Mouse (Mus musculus) right cerebral cortex, postnatal 14 days (tissue): ENCODE measurements around the gene Lrp10.
A peak's percentile ranks its signal among the peaks of the same experiment; 100 is the strongest.

Experiments used
- DNase-seq: peaks from one replicate; pipeline ENCODE4 v3.0.0; 2022

The Lrp10 gene

DNA sequence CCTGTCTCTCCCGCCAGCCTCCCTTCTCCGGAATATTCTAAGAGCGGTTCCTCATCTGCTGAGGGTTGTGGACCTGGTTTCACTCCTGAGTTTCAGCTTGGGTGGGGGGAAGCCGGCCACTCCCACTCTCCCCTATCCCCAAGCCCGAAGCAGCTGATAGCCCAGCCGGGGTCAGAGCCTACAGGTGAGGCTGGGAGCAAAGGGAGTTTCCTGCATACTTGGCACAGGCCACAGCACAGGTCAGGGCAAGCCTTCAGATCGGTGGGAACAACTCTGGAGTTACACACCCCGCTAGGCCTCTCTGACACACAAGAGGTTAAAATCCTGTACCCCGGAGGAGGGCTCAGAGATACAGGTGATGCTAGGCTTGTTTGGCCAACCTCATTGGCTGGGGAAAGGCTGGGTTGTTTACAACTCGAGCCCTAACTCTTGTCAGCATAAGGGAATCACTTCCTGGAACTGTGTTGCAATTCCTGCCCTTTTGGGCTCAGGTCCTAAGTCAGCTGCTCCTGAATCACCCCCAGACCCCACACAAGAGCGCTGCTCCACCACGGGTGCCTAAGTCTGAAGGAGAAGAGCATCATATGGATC is 29.9 kb upstream of the Lrp10 start:
- DNase-seq: no peak

DNA sequence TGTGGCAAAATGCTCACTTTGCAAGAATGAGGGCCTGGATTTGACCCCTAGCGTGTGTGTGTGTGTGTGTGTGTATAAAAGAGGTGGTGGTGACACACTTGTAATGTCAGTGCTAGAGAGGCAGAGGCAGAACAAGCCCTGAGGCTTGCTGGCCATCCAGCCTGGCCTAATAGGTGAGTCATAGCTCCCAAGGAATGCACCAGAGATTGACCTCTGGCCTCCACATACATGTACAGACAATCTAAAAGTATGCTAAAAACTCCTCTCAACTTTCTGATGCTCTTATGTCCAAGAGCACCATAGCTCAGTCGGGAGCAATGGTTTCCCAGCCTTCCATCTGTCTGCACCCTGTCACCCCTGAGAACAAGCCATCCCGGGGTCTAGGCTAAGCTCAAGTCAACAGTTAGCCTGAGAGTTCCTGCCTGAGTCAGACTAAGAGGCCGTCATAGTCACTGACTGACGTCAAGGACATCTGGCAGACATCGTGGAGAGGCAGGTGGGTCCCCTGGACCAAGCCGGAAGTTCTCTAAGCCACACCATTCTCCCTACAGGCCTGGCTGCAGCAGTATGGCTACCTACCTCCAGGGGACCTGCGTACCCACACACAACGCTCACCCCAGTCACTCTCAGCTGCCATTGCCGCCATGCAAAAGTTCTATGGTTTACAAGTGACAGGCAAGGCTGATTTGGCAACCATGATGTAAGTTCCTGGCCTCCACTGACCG is 28.6 kb upstream of the Lrp10 start:
- no peak for DNase-seq

DNA sequence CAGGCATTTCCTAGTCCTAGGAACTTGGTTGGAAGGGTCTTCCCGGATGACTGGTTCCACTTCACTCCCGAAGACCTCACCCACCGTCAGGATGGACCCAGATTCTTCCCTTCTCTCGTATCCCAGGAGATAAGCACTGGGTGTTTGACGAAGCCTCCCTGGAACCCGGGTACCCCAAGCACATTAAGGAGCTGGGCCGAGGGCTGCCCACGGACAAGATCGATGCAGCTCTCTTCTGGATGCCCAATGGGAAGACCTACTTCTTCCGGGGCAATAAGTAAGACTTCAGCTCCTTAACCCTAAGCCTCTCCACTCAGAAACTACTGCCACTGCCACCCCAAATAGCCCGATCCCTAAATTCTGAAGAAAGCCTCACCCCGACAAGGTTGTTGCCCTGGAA is 24.8 kb upstream of the Lrp10 start:
- no peak for DNase-seq

DNA sequence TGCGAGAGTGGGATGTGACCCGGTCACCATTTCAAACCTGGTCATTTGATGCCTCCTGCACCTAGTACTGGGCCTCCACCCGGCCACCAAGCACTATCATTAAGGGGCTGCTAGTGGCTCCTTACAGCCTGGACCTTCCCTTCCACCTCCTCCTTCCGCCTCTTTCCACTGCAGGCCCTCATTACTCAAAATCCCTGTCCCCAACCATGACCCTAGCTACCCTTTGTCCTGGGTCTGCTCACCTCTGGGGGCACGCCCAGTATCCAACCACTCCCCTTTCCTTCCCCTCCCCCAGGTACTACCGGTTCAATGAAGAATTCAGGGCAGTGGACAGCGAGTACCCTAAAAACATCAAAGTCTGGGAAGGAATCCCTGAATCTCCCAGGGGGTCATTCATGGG is 24.3 kb upstream of the Lrp10 start:
- no peak for DNase-seq

DNA sequence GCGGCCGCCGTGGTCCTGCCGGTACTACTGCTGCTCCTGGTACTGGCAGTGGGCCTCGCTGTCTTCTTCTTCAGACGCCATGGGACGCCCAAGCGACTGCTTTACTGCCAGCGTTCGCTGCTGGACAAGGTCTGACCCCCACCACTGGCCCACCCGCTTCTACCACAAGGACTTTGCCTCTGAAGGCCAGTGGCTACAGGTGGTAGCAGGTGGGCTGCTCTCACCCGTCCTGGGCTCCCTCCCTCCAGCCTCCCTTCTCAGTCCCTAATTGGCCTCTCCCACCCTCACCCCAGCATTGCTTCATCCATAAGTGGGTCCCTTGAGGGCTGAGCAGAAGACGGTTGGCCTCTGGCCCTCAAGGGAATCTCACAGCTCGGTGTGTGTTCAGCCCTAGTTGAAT is 23.4 kb upstream of the Lrp10 start:
- DNase-seq: no peak

DNA sequence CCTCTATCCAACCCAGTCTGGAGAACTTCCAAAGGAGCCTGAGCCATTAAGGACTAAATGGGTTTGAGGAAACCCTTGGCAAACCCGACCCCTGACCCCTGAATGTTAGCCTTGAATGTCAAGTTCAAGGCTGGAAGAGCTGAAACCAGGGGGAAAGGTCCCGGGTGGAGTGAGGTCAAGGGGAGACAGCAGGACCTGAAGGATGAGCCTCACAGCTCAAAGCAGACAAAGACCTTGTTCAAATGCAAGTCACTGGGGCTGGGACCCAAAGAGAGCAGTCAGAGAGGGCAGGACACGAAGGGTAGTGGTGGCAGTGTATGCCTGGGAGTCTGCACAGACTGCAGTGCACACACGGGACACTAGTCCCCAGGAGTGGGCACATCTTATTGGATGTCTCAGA is 22.6 kb upstream of the Lrp10 start:
- DNase-seq: no peak

DNA sequence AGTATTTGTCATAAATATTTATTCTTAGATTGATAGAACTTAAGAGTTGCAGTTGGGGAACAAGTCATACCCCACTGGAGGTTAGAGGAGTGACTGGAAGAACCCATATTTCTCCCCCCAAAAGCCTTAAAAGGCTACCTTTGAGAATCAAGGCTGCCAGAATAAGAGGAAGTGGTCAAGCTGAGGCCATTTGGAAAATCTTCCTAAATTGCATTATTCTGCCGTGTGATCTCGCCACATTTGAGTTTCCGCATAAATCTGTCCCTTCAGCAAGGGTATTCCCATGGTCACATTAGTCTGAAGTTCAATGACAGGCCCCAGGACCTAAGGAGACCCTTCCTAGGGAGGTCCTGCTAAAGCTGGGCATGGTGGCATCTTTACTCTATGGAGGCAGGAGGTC is 21.4 kb upstream of the Lrp10 start:
- no peak for DNase-seq

DNA sequence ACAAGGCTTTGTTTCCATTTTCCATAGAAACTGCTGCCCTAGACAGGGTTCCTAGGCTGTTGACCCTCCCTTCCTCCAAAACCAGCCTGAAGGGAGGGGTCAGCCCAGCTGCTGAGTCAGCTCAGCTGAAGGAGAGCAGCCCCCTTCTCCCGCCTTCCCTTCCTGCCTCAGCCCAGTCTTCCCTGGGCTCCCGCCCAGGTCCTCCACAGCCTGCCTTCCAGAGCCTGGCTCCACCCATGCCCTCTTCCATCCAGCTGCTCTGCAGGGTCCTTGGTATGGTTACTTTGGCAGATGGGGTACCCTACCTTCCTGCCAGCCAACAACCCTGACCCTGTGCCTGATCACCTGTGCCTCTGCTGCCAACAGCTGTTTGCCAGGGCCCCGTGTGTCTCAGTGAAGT is 20.7 kb upstream of the Lrp10 start:
- no peak for DNase-seq

DNA sequence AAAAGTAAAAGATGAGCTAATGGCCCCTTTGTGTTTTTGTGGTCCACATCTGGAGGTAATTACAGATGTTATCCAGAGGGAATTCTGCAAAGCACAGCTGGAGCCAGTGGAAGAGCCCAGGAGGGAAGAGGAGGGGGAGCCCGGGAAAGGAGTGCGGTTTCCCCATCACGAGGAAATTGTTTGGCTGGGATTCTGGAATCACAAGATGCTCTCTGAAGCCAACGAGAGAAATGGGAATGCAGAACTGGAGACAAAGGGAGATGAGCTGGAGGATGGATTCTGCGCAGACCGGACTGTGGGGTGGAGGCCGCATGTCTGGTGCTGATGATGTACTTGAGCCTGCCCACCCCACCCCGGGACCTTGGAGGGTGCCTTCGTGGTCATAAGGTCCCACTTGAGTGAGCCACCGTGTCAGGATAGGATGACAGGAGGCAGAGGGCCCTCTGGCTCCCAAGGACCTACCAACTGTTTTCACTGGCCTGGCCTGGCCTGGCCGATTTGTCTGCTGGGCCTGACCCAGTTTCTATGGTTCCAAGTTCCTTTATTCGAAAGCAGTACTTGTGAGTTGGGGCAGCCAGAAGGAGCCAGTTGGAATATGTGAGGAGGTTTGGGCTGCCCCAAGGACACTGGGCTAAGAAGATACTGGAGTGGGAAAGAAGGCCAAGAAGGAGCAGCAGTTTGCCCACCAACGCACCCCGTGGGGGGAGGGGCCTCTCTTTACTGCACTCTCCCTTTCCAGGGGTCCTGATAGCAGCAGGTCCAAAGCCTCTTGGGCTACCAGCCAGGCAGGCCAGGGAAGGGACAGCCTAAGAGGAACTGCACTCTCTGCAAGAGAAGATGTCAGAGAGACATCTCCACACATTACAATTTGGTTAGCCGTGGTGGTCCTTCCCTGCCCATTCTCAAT is 20.0 kb upstream of the Lrp10 start:
- DNase-seq: no peak

DNA sequence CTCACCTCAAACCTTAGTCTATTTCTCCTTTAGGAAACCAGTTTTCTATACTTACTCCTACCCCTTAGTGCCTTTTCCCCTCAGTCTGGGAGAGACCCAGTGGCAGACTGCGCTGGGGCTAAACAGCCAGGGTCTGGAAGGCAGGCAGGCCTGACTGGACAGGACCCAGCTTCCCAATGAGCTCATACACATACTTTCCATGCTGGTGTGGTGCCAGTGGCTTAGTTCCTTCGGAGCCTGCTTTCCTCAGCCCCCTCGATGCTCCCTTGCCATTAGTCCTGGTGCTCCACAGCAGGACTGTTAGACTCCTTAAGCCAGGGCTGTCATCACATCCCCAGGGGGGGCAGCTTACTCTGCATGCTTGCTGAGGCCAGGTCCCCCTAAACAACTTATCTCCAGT is 18.5 kb upstream of the Lrp10 start:
- DNase-seq: no peak

DNA sequence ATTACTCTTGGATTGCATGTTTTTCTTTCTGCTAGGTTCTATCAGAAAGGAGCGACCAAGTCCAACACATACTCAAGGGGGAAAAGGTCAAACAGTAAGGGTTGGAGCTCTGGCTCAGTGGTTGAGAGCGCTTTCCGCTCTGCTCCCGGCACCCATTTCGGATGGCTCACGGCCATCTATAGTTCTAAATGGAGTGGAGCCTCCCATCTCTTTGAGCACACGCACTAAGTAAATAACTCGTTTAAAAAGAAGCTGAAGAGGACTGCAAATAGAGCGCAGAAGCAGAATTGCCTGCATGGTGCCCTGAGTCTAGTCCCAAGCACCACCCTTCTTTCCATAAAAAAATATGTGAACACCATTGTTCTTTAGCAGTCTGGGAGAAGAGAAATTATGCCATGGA is 10.4 kb upstream of the Lrp10 start:
- no peak for DNase-seq

DNA sequence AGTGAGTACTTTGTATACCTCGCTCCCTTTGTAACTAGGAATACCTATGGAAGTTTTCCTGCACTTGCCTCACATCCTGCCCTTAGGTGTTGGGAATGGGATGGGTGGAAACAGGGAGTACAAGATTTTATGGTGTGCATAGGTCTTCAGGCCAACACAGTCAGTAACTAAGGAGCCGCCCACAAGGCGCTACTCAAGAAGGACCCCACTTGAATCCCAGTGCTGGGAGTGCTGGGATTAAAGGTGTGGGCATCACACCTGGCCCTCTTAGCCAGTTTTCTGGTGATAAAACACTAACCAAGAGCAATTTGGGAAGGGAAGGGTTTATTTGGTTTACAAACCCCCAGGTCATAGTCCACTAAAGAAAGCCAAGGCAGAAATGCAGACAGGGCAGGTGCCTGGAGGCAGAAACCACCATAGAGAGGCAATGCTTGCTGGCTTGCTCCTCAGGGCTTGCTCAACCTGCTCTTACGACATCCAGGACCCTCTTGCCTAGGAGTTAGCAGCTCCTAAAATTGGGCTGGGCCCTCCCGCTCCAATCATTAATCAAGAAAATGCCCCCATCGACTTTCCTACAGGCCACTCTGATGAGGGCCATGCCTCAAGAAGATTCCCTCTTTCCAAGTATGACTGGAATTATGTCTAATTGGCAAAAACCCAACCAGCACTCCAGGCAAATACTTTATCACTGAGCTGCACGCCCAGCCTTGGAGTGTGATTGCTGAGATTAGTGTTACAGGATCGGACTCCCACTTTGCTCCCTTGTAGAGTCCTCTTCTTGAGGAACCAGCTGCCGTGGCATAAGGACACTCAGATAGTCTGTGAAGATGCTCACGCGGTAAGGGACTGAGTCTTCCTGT is 9.0 kb upstream of the Lrp10 start:
- no peak for DNase-seq

DNA sequence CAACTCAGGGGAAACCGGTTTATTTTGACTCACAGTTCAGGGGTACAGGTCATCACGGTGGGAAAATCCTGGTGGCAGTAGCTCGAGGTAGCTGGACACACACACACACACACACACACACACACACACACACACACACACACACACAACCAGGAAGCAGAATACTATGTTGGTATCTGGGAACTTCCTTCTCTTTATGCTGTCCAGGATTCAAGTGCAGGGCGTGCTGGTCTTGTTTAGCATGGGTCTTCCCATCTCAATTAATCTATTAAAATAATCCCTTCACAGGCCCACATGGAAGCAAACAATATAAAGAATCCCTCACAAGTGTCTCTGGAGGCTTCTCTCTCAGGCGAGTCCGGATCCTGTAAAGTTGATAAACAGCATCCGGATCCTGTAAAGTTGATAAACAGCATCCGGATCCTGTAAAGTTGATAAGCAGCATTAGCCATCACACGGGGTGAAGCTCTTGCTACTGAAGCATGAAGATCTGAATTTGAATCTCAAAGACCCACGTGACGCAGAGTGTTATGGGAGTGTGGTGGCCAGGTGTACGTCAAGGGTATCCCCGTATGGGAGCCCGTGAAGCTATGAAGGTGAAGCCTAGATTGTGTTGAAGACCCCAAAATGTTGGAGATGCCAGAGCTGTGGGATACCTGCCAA is 5.9 kb upstream of the Lrp10 start:
- DNase-seq: no peak

DNA sequence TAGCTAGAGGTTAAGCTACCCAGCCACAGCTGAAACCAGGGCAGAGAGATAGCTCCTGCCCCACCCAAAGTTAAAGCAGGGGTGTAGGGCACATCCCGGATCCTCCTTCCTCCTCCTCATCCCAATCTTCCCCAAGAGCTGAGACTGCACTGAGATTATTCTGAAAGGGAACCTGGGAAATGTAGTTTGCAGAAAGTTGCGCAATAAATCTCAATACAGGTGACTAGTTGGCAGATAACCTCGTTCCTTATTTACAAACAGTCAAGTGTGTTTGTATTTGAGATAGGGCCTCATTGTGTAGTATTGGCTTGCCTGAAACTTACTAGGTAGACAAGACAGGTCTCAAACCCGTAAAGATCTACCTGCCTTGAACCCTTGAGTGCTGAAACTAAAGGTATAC is 1.8 kb upstream of the Lrp10 start:
- DNase-seq: no peak

DNA sequence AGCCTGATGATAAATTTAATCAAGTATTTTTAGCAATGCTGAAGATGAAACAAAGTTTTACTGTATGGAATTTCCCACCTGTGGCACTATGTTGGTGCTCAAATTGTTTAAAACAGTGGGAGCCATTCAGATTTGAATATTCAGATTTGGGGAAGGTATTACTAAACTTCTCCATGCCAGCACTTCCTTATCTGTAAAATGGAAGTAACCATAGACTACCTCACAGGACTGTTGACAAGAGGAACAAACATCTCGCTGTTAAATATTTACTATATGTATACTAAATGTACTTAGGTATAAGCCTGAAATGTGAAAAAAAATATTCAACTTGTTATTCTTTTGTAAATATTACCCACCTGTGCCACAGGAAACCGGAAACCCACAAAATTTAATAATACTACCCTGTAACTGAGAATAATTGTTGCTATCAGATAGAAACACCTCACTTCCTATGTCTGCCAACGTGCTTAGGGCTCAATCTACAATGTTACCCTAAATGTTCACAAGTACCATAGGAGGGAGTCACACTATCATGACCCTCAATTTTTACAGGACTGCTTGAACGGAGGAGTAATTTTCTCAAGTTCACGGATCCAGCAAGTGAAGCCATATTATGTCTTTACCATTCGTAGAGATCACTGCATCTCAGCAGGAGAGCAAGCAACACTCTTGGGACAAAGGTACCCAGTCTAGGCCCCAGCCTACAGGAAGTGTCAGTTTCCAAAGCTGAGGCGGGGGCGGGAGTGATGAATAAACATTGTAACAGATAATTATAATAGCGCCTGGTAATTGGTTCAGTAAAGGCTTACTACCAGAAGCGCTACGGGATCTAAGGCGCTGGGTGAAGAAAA is 604 bp upstream of the Lrp10 start:
- no peak for DNase-seq

DNA sequence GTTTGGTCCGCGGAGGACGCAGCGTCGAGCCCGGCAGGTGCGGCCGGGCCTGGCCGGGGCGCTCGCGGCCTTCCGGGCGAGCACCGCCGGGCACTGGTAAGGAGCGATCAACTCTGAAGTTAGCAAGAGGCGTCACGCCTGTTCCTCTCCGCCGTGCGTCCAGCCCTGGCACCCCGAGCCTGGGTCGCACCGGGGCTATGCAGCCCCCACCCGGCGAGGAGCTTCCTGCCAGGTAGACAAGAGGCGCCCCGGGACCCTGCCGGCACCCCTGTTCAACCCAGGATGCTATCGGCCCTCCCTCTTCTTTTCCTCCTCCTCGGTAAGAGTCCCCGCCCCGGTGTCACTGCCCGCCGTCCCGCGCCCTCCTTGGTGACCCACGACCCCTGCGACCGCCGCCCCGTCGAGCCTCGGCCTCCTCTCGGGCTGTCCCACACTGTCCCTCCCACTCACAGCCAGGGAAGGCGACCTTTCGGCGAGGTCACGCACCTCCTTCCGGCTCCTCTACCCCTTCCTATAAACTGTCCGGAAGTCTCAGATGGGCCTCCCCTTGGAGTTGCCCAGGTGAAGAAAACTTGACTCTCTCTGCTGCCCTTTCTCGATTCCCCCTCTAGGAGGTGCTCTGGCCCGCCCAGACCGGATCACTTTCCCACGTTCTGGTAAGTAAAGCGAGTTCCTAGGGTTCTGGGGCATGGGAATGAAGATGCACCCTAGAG is 512 bp downstream of the Lrp10 start:
- DNase-seq: peak; percentile 24

DNA sequence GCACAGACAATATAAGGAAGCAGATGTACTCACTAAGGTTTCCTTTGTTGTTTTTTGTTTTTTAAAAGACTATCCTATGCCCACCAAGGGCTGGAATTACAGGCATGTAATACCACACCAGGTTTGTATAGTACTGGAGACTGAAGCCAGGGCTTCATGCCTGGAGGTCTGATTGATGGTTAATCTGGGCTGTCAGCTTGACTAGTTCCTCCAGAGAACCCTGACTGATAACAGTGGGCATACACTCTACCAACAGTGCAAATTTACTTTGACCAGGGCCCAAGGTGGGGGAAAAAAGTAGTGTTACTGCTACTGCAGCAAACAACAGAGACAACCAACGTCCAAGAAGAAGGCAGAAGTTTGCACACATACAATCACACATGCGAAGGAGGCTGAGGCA is 7.5 kb downstream of the Lrp10 start:
- no peak for DNase-seq

DNA sequence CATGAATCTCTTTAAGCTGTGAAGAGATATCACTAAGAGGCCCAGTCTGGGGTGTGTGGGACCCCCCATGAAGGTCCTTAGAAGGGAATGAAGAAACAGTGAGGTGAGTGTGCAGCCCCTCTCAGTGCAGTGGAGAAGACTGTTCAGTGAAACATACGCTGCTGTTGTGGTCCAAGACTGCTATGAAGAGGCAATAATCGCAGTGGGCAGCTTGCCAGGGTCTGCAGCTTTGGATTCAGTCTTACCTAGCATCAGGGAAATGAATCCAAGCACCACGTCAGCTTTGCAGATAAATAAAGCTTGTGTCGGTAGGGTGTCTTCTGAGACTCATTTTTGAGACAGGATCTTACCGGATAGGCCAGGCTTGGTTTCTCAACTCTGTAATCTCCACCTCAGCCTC is 8.7 kb downstream of the Lrp10 start:
- DNase-seq: peak; percentile 47

DNA sequence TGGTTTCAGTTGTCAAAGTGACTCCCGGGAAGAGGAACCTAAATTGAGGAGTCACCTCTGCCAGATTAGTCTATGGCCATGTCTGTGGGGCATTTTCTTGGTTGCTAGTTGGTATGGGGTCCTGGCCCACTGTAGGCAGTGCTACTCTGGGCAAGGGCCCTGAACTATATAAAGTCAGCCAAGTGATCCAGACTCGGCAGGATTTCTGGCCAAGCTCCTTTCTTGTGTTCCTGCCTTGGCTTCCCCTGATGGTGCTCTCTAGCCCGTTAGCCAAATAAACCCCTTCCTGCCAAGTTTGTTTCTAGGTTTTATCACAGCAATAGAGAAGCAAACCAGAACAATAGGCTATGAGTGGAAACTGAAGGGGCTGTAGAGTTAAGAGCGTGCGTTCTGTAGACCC is 10.8 kb downstream of the Lrp10 start:
- no peak for DNase-seq

DNA sequence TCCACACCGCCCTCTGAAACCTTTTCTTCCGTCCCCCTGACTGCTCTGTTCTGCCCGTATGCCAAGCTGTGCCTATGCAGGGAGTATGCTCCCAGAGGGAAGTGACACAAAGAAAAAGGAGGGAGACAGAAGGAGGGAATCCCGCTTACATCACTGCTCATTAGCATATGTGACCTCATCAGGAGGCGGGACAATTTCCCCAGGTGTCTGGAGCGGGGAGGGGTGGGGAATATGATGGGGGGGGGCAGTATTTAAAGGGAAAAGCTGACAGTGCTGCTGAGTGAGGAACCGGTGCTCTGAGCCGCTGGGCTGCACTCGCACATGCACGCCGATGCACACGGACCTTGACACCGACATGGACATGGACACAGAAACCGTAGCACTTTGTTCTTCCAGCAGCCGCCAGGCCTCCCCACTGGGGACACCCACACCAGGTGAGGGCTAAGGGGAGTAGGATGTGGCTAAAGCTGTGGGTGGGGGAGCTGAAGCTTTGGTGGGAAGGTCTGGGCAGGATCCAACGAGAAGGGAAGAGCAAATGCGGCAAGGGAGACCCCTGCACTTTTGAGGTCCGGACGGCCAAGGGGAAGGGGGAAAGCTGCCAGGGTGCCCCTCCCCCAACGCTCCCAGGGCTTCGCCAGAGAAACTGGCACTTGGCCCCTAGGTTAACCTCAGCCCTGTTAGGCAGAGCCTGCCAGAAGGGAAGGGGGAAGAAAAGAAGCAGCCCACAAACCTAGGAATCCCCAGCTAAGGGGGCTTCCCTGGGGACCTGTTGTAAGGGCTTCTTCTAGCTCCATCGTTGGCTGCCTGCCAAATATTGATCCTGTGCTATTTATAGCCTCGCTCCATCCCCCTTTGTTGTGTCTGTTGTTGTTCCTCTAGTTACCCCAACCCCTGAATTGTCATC is 12.3 kb downstream of the Lrp10 start, which contains the start of gene Rem2:
TSS of gene Rem2 (plus strand) at position 160 of the 904 bp plus-strand sequence.
- peak; percentile 55 for DNase-seq
